In genomic region chr9:108163646-108164284, GRCm38 (mm10) we compare ENCODE assay signal across 15 mouse cellular contexts. TPM values are rescaled to one million over a fixed set of nuclear protein-coding genes. Genes with fewer than 3 reads are reported as not detected.
DNase-seq lines count a peak whose midpoint lies in the region; ATAC-seq and TF ChIP-seq lines count a peak whose summit lies in the region.
"Had no signal": no experiment of that assay in that cellular context is flagged by ENCODE, and none has a peak within 500 bp of the region (broad histone marks: within the 10 kb centered on the region; RNA-seq: fewer than 3 reads in every experiment).

No protein-coding gene starts in this region.

- 49% methylated on average over 16 of the region's 16 CpGs for WGBS in liver, postnatal 0 days (ENCODE audit: insufficient replicate concordance)
- WGBS in liver, embryonic 11.5 days = 74% methylated on average over 16 of the region's 16 CpGs

- H3K9me3 ChIP-seq in liver, postnatal 0 days (ENCODE audit: low read length) = no peaks in the 10 kb centered on the region
- H3K9me3 ChIP-seq in liver, embryonic 11.5 days (ENCODE audit: control insufficient read depth, low read length) = no peaks in the 10 kb centered on the region
- H3K9me3 ChIP-seq: embryonic facial prominence, embryonic 13.5 days; hindbrain, embryonic 15.5 days had no signal

- no peak for TF ChIP-seq CTCF in liver, postnatal 0 days (IDR thresholded peaks at IDR 0.05; ENCODE audit: low read depth)

- H3ac ChIP-seq in myocyte (ENCODE audit: control insufficient read depth, insufficient read length) = no peak overlapping the region

- TF ChIP-seq POLR2A in myocyte (IDR thresholded peaks at IDR 0.05; ENCODE audit: insufficient read length, low read depth) = no peak

- no peak for ATAC-seq in liver, postnatal 0 days
- no peak for ATAC-seq in liver, embryonic 11.5 days (replicated peaks; ENCODE audit: low FRiP score)
- ATAC-seq in common myeloid progenitor, adult 5-6 weeks (replicated peaks; ENCODE audit: low read depth, poor library complexity, severe bottlenecking) = peak; percentile 85

- no peaks in the 10 kb centered on the region for H3K4me1 ChIP-seq in liver, postnatal 0 days (ENCODE audit: insufficient read depth)
- H3K4me1 ChIP-seq in liver, embryonic 11.5 days (replicated peaks; ENCODE audit: control insufficient read depth, insufficient read depth, low read length) = no peaks in the 10 kb centered on the region
- H3K4me1 ChIP-seq: embryonic facial prominence, embryonic 13.5 days; hindbrain, embryonic 15.5 days had no signal

- no peak overlapping the region for H3K27ac ChIP-seq in liver, postnatal 0 days (ENCODE audit: low read depth)
- H3K27ac ChIP-seq in liver, embryonic 11.5 days (ENCODE audit: low read depth, low read length) = no peak overlapping the region
- H3K27ac ChIP-seq: embryonic facial prominence, embryonic 13.5 days; hindbrain, embryonic 15.5 days had no signal

- H3K27me3 ChIP-seq in liver, postnatal 0 days (ENCODE audit: insufficient read depth, low read length) = no peaks in the 10 kb centered on the region
- peaks cover 4% of the 10 kb centered on the region for H3K27me3 ChIP-seq in liver, embryonic 11.5 days (replicated peaks; ENCODE audit: control insufficient read depth, insufficient read depth, low read length)
- H3K27me3 ChIP-seq in myocyte (ENCODE audit: control insufficient read depth, insufficient read depth, insufficient read length) = no peaks in the 10 kb centered on the region
- H3K27me3 ChIP-seq: hindbrain, embryonic 15.5 days had no signal

- DNase-seq in liver, postnatal 0 days = no peak
- DNase-seq in liver, embryonic 11.5 days (ENCODE audit: low spot score) = no peak
- DNase-seq in CD4-positive, CD25-positive, alpha-beta regulatory T cell, adult 2 months (ENCODE audit: low read depth, low spot score) = peak; percentile 50
- no peak for DNase-seq in thymus, postnatal 14 days
- DNase-seq in embryo, embryonic 11 days = no peak
- DNase-seq: cerebellum, postnatal 36 days; gastrocnemius, postnatal 14 days; heart, postnatal 10 days; kidney, adult 18-20 months; lung, adult 18-20 months; lung, postnatal 4 days had no signal

- no peaks in the 10 kb centered on the region for H3K79me2 ChIP-seq in myocyte (ENCODE audit: control insufficient read depth, insufficient read depth)

- H3K36me3 ChIP-seq in liver, postnatal 0 days (replicated peaks; ENCODE audit: insufficient read depth, low read length) = no peaks in the 10 kb centered on the region
- H3K36me3 ChIP-seq in liver, embryonic 11.5 days (ENCODE audit: control insufficient read depth, insufficient read depth, low read length) = no peaks in the 10 kb centered on the region
- H3K36me3 ChIP-seq in myocyte (ENCODE audit: control insufficient read depth, insufficient read depth) = no peaks in the 10 kb centered on the region
- H3K36me3 ChIP-seq: embryonic facial prominence, embryonic 13.5 days; hindbrain, embryonic 15.5 days had no signal

- no peak overlapping the region for H3K9ac ChIP-seq in liver, postnatal 0 days (replicated peaks)
- no peak overlapping the region for H3K9ac ChIP-seq in liver, embryonic 11.5 days (ENCODE audit: low read depth, low read length)
- H3K9ac ChIP-seq: embryonic facial prominence, embryonic 13.5 days; hindbrain, embryonic 15.5 days had no signal

- TF ChIP-seq EP300 in liver, postnatal 0 days (IDR thresholded peaks at IDR 0.05; ENCODE audit: low read depth) = no peak

- H3K4me3 ChIP-seq in liver, postnatal 0 days (ENCODE audit: low read depth, low read length) = no peak overlapping the region
- no peak overlapping the region for H3K4me3 ChIP-seq in liver, embryonic 11.5 days (ENCODE audit: low read depth, low read length)
- H3K4me3 ChIP-seq in myocyte = no peak overlapping the region
- H3K4me3 ChIP-seq: embryonic facial prominence, embryonic 13.5 days; hindbrain, embryonic 15.5 days had no signal

- 0 out of 2 replicates have a peak overlapping the region, but pooled peaks have one; percentile 9 for H3K4me2 ChIP-seq in liver, postnatal 0 days (ENCODE audit: low read depth, low read length)
- no peak overlapping the region for H3K4me2 ChIP-seq in liver, embryonic 11.5 days
- H3K4me2 ChIP-seq in myocyte (ENCODE audit: low read depth) = peak overlapping the region; percentile 22
- H3K4me2 ChIP-seq: embryonic facial prominence, embryonic 13.5 days; hindbrain, embryonic 15.5 days had no signal

TF ChIP-seq in myocyte, 11 proteins besides CTCF, POLR2A, EP300 and RAD21:
- no peak for TF ChIP-seq TCF3 (IDR thresholded peaks at IDR 0.05; ENCODE audit: insufficient read length, low read depth)
- no peak for TF ChIP-seq POLR2AphosphoS2 (IDR thresholded peaks at IDR 0.05; ENCODE audit: insufficient read length, low read depth)
- no peak for TF ChIP-seq CEBPB (IDR thresholded peaks at IDR 0.05; ENCODE audit: insufficient read depth, poor library complexity, severe bottlenecking)
- TF ChIP-seq TCF12 (IDR thresholded peaks at IDR 0.05; ENCODE audit: insufficient read depth, poor library complexity, severe bottlenecking) = no peak

RNA-seq across cellular contexts. Expression of gene Bsn, which starts 26.4 kb away (rescaled TPM):
- polyA plus RNA-seq in liver, postnatal 0 days (2015; fragmentation: Nextera tagmentation; extraction: Ambion mirVana) = 0.58 and 0.59 TPM in 2 replicates
- polyA plus RNA-seq in liver, embryonic 11.5 days (2014; fragmentation: Nextera tagmentation; extraction: Ambion mirVana) = 5.2 and 5.7 TPM in 2 replicates
- 3.5 and 4.0 TPM in 2 replicates for total RNA-seq in common myeloid progenitor, adult 5-6 weeks (2017)
- 0.56 TPM for polyA plus RNA-seq in myocyte (2012; fragmentation: generic; extraction: Trizol)
